Mouse (Mus musculus) common myeloid progenitor, adult 5-6 weeks (primary cell): ENCODE results near the gene Drd1. TPM values are rescaled to one million over a fixed set of nuclear protein-coding genes. Genes with fewer than 3 reads are reported as not detected.

Source experiments
- ATAC-seq: replicated peaks from 2 replicates; pipeline ENCODE4 v1.8.0; 2016; ENCODE audit warnings: low read depth, mild to moderate bottlenecking, moderate TSS enrichment, inconsistent platforms; ENCODE audit not compliant: poor library complexity, severe bottlenecking
- total RNA-seq: library from RNA; stranded (forward); fragments of 200-1000, 187-1606 nt; gene quantifications from 2 replicates; pipeline ENCODE4 v1.2.3, GENCODE M21; 2017

Gene Drd1
- total RNA-seq, 1 experiment from 2014 or later: 0.27 TPM

DNA sequence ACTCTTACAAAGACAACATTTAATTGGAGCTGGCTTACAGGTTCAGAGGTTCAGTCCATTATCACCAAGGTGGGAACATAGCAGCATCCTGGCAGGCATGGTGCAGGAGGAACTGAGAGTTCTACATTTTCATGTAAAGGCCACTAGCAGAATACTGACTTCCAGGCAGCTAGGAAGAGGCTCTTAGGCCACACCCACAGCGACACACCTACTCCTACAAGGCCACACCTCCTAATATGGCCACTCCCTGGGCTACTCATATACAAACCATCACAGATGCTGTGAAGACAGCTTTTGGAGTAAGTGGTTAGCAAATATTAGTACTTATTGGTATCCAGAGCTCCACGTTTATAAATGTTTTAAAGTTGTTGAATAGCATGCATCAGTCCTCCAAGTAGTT lies 19.9 kb upstream of the Drd1 start:
- ATAC-seq: no peak

DNA sequence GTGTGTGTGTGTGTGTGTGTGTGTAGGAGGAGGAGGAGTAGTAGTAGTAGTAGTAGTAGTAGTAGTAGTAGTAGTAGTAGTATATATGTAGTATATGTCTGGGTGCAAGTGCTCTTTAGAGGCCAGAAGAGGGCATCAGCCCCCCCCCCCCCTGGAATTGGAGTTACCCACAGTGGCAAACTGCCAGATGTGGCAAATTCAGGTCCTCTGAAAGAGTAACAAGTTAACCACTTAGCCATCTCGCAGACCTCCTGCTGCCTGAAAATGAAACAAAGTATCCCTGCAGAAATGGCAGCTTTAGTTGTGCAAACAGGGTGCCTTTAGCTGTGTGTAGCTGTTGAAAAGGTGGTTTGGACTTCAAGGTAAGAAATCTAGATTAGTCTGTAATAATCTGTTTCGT lies 18.0 kb upstream of the Drd1 start:
- peak; percentile 37 for ATAC-seq

DNA sequence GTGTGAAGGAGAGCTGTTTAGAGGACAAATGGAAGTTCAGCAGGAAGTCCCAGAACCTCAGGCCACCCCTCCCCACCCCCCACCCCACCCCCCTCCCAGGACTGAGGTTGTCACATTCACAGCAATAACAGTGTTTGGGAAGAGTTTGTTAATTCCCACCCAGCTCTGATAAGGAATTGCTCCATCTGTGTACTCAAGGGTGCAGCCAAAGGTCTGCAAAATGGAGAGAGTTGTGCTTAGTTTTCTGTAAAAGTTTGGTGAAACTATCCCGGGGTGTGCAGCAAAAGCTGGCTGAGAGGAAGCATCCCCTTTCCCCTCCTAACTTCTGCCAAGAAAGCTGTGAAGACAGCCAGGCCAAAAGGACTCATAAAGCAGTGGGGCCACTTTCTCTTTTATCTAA lies 17.6 kb upstream of the Drd1 start:
- ATAC-seq: no peak

DNA sequence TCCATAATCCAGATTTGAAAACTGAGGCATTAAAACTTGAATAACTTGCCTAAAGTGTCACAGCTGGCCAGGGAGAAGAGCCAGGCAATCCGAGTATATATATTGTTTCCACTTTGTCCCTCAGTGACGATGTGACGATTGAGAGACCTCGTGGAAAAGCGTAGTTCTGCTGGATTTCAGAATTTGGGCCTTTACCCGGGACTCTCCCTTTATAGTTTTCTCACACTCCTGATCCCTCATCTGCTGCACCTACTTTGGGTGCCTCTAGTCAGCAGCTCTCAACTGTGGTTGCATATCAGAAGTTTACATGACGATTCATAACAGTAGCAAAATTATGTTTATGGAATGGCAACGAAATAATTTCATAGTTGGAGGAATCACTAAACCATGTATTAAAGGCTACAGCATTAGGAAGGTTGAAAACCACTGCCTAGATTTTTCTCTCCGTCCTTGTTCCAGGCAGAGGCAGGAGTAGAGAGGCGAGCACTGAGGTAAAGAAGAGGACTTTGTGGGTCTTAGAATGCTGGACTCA lies 17.1 kb upstream of the Drd1 start:
- ATAC-seq: no peak

DNA sequence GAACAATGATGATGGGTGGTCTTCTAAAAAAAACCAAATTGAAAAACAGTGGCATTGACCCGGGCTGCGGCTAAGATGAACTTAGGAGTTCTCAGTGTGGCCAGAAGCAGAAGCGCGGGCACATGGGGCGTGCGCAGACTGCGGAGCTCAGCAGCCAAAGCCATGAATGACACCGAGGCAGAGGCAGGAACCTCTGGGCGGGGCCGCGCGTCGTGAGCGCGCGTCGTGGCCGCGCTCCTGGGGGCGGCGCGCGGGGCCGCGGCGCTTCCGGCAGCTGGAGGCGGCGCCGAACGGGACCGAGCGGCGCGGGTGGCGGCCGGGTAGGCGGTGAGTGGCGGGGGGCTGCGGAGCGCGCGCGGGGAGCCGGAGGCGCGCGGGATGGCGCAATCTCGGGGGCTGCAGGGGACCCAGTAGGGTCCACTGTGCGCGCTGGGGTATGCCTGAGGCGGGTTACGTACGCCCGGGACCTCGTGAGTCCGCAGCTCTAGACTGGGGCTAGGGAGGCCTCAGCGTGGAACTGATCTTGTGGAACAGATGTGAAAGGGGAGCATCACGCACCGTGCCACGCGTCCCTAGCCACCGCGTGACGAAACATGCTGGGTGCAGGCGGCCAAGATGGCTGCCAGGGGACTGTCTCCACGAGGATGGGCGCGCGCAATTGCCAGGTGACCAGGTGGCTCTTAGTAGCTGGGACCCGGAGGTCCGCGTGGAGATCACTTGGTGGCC lies 16.3 kb upstream of the Drd1 start, which contains the start of gene Sfxn1:
Sfxn1 (plus strand) TSS at position 264 of the 726 bp plus-strand sequence.
- ATAC-seq: peak; percentile 83

DNA sequence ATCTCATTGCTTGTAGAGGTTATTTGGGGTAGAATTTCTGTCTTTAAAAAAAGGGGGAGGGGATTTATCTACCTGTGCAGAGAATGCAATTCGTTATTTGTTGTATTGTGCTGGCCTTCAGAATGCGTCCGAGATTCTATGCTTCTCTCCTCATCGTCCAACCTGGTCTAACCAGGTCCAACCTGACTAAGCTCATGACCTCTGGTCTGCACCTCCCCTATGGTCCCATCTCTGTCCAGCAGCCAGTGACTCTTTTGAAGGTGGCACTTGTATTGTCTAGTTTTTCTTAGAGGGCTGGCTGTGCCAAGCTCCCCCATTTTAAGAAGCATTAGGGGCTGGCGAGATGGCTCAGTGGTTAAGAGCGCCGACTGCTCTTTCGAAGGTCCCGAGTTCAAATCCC lies 15.5 kb upstream of the Drd1 start:
- no peak for ATAC-seq

DNA sequence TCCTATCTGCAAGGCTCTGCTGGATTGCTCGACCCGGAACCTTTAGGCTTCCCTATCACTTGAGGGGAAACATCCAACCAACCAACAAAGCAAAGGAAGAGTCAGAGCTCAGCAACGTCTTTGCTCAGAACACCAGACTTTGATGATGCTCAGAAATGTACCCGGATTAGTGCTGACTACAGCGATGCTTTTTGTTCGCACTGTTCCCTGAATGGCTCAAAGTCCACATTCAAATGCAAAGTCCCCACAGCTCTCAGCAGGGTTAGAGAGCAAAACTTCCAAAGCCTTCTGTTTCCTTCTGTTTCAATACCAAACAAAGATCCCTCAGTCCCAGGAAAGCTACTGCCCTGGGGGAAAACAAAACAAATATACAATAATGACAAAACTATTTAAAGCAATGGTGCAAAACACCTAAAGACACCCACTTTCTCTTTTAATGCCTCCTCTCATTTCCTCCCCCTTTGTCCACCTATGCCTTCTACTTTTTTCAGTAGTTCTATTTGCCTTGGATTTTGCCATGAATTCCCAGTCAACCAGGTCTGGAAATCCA lies 12.2 kb upstream of the Drd1 start:
- ATAC-seq: no peak

DNA sequence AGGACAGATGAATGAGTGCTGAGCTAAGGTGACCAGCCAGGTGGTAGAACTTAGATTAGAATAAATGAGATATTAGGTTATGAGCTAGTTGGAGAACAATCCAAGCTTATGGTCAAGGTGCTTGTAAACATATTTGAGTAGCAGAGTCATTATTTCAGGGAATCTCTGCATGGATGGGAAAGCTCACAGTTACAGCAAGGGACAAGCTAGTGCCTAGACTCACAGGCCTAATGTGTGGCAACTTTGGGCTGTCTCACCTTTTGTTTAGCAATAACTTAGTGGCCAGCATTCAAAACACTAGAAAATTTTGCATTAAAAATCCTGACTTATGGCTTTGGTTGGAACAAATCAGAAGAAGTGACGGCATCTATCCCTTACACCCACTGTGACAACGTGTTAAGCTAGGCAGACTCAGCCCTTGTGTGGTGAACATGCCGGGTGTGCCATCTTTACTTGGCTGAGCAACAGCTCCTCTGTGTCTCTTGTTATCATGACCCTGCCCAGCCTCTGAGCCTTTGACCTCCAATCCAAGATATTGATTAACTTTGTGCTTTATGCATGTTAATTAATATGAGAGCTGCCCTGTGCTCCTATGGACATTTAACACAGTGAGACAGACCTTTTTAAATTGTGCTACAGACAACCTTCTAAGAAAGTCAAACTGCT lies 10.7 kb upstream of the Drd1 start:
- ATAC-seq: no peak

DNA sequence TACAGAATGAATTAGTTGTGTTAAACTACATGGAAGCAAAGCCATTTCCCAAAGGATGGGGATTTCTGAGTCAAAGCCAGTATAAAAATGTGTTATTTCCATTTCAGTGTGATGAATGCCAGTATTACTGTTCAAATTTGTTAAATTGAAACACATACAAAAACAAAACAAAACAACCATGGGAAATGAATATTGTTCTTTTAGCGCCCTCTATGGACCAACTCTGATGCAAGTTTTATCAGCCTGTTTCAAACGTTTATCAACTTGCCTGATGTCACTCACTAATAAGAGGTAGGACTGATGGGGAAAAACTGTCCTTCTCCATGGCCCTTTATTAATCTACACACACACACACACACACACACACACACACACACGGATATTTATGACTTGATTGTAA lies 7.8 kb upstream of the Drd1 start:
- no peak for ATAC-seq

DNA sequence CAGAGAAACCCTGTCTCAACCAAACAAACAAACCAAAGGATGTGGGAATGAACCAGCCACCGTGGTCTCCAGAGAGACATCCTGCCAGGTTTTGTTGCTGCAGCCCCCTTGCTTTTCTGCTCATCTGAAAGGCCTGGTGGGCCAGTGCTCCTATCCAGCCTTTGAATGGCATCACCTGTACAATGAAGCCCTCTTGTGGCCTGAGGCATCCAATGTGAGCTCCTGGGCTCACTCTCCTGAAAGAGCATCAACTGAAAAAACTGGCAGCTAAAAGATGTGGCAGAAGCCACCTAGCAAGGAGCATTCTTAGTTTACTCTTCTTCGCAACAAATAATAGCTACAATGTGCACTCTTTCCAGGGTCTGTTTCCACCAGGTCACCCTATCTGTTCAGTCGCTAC lies 6.6 kb upstream of the Drd1 start:
- no peak for ATAC-seq

DNA sequence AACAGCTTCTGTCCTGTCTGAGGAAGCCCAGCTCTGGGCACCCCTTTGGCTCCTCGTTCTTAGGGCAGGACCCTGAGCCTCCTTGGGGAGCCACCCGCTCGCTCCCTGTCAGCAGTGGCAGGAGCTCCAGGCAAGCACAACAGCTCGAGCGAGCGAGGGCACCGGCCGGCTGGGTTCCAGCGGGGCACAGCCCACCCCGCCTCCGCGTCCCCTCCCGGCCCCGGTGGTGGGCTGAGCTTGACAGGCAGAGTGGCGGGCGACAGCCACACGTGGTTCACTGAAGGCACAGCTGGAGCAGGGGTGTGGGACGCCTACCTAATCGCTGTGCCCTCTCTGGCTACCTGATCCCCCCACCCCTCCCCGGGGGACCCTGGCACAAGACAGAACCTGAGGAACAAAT lies 543 bp downstream of the Drd1 start:
- no peak for ATAC-seq

DNA sequence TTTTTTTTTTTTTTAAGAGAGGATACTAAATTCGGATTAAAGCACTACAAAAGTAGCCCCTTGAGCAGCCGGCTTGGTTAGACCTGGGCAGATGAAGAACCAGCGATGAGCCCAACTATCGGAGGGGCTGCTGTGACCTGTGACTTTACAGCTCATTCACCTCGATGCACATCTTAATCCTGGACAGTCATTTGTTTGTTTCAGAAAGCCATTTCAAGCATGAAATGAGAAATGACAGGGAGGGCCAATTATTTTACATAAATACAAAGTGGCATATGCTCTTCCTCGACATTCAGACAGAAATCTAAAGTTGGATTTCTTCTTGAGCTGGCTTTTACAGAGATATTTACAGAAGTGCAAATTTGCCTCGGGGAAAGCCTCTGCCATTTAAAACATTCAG lies 3.9 kb downstream of the Drd1 start:
- ATAC-seq: no peak

DNA sequence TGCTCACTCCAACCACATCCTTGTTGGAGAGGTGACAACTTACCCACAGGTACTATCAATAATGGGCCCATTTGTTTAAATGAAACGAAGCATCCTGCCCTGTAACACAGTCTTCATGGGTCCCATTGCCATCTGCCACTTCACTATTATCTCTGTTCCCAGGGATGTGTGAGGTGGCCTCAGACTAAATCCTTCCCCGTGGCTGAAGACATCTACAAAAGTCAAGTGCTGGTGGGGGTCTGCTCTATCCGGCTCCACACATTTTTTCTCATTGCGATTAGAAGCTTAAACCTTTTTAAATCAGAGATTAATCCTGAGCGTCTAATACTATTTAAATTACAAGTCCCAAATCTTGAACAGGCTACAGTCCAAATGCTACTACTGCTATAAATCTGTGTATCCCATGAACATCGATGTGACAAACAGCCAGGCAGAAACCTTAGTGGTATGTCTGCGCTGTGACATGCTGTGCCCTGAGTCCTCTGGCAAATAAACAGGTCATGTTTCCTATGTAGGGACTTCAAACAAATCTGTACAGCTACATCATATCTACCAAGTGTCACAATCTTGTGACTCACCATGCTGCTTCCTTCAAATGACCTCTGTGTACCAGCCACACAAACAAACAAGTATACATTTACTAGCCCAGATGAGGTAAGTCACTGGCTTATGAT lies 6.7 kb downstream of the Drd1 start:
- no peak for ATAC-seq

DNA sequence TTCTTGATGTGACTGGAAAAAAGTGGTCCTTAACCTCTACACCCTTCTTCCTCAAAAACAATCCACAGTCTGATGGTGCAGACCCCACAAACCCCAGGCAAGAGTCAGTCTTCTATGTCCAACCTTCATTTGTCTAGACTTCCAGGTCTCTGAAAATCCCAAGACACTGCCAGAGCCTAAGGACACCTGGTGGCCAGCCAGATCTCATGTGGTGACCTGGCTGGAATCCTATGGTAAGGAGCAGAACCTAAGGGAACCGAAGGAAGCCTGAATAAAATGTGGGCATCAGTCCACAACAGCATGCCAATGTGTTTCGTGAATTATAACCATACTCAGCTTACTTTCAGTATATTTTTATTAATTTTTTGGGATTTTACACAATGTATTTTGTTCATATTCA lies 15.2 kb downstream of the Drd1 start:
- ATAC-seq: no peak

DNA sequence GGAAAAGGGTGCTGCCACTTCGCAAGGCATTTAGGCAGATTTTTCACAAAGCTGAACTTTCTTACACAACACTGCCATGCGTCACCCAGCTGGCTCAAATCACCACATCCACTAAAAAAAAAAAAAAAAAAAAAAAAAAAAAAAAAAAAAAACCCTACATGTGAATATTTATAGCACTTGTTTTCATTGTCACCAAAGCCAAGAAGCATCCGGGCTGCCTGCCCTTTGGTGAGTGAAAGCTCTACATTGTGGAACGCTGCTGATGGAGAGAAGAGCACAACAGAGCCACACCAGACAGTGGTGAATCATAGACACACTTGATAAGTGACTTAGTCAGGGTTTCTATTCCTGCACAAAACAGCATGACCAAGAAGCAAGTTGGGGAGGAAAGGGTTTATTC lies 17.6 kb downstream of the Drd1 start:
- ATAC-seq: no peak

DNA sequence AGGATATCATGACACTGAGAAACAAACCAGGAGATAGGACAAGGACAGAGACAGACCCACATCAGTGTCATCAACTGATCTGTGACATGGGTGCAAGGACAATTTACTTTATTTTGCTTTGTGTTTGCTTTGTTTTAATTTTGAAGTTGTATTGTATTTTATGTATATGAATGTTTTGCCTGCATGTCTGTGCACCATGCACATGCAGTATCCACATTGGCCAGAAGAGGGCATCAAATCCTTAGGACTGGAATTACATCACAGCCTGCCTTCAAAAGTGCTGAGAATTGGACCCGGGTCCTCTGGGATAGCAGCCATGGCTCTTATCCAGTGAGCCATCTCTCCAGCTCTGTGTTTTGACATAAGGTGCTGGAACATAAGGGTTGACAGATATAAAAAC lies 20.0 kb downstream of the Drd1 start:
- no peak for ATAC-seq

DNA sequence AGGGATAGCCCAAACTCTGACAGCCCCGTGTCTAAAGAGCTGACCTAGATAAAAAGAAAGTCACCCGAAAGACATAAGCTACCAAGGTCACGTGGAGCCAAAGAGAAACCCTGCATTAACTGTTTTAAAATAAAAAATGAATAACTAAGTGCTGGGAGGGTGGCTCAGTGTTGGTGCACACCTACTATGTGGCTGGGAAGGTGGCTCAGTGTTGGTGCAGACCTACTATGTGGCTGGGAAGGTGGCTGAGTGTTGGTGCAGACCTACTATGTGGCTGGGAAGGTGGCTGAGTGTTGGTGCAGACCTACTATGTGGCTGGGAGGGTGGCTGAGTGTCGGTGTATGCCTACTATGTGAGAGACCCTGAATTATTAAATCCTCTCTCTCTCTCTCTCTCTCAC lies 21.9 kb downstream of the Drd1 start:
- no peak for ATAC-seq

DNA sequence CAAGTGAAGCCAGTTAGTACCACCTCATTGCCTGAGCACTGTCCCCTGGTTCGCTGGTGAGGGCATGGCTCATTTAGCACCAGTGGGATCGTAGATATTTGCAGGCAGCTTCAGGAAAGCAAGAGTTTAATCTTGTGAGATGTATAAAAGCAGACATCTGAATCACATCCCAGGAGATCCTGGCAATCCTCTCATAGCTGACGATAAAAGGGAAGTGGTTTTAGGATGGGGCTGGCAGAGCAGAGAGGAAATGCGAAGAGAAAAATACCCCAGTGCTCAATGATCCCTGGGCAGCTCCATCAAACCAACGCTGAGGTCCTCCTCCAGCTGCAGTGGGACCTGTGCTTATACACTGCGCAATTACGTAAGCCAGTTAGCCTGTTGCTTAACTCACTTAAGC lies 28.4 kb downstream of the Drd1 start:
- ATAC-seq: no peak

DNA sequence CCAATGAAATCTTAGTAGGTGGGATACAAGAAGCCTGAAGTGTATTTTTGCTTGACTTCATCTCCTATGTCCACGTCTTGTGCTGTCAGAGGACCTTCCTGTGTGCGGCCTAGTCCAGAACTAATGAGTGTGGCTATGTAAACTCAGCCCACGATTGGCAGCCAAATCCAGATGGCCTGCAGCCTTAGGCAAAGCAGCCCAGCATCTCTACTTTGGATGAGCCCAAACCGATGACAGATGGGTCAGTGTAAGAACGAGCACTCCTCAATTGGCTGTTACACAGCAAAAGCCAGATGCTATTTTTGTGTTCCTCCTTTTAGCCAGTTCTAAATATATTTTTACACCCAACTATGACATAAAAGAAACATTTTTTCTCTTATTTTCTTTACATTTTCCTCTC lies 32.2 kb downstream of the Drd1 start:
- no peak for ATAC-seq

DNA sequence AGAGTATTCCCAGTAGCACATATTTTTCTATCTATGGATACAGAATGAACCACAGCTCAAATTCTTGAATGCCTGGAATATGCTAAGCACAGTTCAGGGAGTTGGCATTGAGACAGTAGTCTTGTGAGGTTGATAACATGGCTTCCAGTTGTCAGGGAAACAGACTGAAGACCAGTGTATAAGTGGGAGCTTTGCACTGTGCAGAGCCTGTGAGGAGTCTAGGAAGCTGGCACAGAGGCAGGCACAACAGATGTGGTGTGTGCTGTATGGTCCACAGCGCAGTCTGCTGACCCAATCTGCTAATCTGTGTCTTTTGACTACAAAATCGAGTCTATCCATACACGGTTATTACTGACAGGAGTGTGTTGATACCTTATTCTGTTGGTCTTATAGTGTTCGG lies 46.8 kb downstream of the Drd1 start:
- no peak for ATAC-seq
